Mouse (Mus musculus) urinary bladder, adult 2 months (tissue): ENCODE results near the gene Cnksr1. TPM values are rescaled to one million over a fixed set of nuclear protein-coding genes. Genes with fewer than 3 reads are reported as not detected.

ENCODE experiments used
- DNase-seq: peaks from one replicate; pipeline ENCODE4 v3.0.0; 2022; ENCODE audit warnings: low spot score
- polyA plus RNA-seq: library from polyadenylated mRNA; depleted of rRNA; stranded (reverse); fragments of >200 nt; gene quantifications from 2 replicates; pipeline ENCODE4 v1.2.3, GENCODE M21; 2012

The Cnksr1 gene
- polyA plus RNA-seq, 1 experiment: 13.1 TPM

GRCm38 (mm10) chr4:134252911-134253721, 14.9 kb upstream of the Cnksr1 start:
- DNase-seq: peak; percentile 16

DNA sequence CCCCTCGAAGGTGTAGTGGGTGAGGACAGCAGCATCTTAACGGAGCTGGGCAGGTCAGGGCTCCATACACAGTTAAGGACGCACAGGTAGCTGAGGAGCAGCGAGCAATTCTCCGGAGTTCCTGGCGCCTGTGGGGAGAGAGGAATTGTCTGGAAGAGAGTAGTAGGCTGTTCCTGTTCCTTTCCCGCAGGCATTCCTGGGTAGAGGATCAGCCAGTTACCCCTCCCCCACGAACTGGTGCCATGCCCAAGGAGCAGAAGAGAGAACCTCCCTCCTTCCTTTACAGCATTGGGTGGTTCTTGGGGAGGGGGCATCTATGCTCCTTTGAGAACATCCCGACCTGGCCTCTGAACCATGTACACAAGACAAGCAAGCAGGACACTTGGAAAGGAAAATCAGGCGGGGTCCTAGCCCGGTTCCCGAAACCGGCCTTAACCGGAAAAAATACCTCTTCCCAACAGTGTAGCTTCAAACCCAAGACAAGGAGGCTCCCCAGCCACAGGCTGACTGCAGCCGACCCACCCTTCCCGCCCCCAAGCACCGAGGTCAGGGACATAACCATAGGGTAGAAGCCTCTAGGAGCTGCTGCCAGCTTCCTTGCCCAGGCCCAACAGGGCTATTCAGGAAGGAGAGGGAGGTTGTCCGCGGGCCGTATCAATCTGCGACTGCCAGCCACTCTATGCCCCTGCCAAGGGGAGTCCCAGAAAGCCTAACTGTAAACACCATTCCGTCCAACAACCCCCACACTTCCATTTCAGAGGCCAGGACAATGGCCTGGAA, 14.1 kb upstream of the Cnksr1 start:
- peak; percentile 20 for DNase-seq

DNA sequence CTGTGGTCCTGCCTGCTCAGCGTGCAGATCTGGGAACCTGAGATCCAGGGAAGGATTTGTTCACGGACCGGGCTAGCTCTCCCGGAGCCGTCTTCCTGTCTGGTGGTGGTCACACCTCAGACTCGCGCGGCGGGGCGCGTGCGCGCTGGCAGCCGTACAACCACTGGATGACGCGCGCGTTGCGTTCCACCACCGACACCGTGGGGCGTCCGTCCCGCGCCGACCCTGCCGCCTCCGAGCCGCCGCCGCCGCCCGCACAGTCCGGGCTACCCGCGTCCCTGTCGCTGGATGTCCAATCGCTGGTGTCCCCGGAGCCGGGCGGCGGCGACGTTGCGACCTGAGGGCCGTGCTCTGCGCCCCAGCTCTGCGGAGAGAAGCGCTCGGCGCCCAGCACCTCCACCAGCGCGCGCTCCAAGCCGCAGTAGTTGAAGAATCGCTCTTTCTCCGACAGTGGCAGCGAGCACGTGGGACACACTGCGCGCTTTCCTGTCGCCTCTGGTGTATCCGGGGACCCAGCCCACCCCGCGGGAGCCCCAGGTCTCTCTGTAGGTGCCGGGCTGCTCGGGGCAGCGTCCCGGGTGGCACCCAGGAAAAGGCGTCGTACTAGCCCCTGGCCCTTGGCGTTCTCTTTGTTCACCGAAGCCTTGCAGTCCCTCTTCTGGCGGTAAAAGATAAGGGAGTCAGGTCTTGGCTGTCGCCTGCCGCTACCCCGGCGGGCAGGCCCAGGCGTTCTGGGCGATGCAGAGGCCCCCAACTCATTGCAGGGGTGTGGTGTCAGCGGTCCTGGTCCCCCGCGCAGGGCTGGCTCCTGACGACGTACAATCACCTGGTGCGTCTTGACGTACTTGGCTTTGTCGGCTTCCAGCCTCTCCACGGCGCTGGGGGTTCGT, 13.3 kb upstream of the Cnksr1 start:
- no peak for DNase-seq

DNA sequence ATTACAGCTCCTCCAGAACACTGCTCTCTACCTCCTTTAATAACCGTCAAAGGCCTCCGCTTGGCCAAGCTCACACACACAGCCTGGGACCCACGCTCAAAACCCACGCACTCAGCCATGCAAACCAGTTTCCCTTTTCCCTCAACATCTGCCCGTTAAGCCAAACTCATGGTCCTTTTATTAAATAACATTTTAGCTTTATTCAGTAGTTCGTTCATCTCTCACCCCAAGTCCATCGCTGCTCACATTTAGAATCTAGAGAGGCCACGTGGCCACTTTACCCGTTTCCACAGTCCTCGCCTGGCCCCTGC, 12.7 kb upstream of the Cnksr1 start:
- DNase-seq: no peak

- no peak for DNase-seq
Measured at GRCm38 (mm10) chr4:134250116-134250929, 12.1 kb upstream of the Cnksr1 start.

DNA sequence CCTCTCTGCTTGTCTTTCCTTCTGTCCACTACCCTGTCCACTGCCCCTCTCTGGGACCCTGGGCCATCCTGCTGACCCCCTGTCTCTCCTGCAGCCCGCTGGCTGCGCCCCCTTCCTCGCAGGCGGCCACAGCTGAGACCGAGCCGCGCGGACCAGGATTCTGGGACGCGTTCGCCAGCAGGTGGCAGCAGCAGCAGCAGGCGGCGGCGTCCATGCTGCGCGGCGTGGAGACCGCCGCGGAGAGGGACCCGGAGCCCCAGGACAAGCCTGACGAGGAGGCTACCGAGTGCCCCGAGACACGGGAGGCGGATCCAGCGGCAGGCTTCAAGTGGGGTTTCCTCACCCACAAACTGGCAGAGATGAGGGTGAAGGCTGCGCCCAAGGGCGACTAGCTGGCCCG, 11.5 kb upstream of the Cnksr1 start:
- DNase-seq: peak; percentile 60

DNA sequence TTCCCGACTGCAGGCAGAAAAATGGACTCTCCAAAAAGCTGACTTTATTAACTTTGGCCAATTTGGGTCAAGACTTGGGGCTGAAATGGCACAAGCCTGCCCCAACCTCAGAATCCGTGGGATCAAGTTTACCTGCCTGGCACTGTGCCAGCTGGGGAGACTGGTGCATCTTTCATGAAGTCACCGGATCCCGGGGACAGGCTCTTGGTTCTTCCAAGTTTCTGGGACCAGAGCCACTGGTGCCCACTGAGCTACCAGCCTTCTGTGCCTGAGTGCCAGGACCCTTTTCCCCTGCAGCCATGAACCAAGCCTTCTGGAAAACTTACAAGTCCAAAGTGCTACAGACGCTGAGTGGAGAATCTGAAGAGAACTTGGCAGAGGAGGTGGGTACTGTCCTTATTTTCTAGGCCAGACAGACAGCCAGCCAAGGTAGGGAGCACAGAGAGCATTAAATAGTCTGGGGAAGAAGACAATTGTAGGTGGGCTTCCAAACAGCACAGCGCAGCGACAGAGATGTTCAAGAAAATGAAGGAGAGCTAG, 8.6 kb upstream of the Cnksr1 start, which contains the start of gene Gm30191:
Gm30191 (plus strand) TSS at position 217 of the 540 bp plus-strand sequence.
- no peak for DNase-seq

- DNase-seq: no peak
Measured at GRCm38 (mm10) chr4:134246256-134246655, 8.1 kb upstream of the Cnksr1 start.

- DNase-seq: peak; percentile 87
Measured at GRCm38 (mm10) chr4:134245148-134245843, 7.1 kb upstream of the Cnksr1 start, which contains the start of gene Zfp593. TSS of gene Zfp593 (minus strand) at chr4:134245592.

- no peak for DNase-seq
Measured at GRCm38 (mm10) chr4:134243516-134244250, 5.5 kb upstream of the Cnksr1 start, which contains the start of gene E130218I03Rik. TSS of gene E130218I03Rik (plus strand) at chr4:134243662.

DNA sequence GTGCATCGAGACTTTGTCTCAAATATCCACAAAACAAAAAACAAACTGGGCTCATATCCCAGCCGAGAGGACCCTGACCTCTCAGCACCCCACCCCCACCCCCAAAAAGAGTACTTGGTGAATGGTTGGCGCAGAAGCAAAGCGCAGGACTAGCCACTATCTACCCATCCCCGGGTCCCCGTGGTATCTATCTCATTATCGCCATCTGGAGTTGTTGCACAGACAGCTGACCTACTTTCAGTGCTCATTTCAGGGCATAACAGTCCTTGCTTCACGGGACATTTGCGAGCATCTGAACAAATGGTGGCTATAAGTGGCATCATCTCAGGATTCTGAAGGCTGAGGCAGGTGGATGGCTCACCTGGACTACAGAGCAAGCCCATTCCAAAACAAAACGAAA, 487 bp upstream of the Cnksr1 start:
- DNase-seq: no peak

DNA sequence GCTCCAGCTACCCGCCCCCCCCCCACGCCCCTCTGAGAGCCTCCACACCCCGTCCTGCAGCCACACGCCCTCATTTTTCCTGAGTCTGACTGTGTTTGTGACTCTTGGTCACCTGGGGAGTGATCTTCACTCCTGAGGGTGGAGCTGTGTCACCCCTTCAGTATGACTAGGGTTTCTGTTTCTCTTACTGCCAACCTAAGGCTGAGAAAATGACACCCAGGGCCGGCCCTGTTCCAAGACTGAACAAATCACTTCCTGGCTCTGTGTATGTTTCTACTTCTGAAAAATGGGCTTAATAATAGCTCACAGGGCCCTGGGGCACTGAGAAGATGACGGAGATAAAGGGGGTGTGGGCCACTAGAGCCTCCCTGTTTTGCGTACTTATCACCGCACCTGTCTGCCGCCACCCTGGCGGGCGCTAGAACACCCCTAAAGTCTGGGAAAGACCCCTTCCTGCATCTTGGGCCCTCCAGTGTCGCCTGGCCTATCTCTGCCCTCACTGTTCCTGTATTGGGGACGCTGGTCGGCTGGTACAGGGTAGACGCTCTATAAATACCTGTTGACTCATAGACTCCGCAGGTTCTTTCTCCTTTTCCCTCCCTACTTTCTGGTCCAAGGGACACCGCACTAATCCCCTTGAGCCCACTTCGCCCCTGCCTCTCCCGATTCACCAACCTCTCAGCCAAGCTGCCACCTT, 469 bp downstream of the Cnksr1 start:
- no peak for DNase-seq

- no peak for DNase-seq
Measured at GRCm38 (mm10) chr4:134234876-134235275, 3.3 kb downstream of the Cnksr1 start.

- no peak for DNase-seq
Measured at GRCm38 (mm10) chr4:134230431-134230830, 7.8 kb downstream of the Cnksr1 start.

DNA sequence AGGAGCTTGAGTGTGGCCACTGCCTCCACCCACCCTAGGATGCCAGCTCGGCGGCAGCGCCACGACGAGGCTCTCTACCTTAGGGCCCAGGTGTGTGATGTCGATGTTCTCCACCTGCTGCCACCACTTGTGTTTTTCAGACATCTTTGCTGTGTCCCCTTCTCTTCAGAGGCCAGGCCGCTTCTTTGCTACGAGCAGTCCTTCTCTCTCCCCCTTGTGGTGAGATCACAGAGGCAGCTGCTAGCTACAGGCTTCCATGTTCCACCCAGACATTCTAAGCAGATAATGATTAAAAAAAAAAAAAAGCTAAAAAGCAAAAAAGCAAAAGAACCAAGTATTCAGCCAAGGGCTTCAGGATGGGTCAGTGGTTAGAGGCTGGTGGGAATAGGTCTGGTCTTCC, 11.0 kb downstream of the Cnksr1 start, which contains the start of gene Catsper4:
Catsper4 (minus strand) TSS at position 190 of the 400 bp plus-strand sequence.
- no peak for DNase-seq

- DNase-seq: no peak
Measured at GRCm38 (mm10) chr4:134222793-134223600, 15.2 kb downstream of the Cnksr1 start.

GRCm38 (mm10) chr4:134206488-134207053, 31.6 kb downstream of the Cnksr1 start:
- DNase-seq: no peak
